Mouse (Mus musculus): ENCODE measurements around the gene Kmt2b. TPM values are rescaled to one million over a fixed set of nuclear protein-coding genes. Genes with fewer than 3 reads are reported as not detected.

Kmt2b gene
- polyA plus RNA-seq, 1 experiment from 2014 or later, result 8.1 TPM

GRCm38 (mm10) chr7:30619202-30619601, 30.7 kb upstream of the Kmt2b start:
- 85% methylated on average over 3 of the region's 3 CpGs for WGBS (ENCODE audit: insufficient replicate concordance)
- no peak overlapping the region for H3K4me3 ChIP-seq (ENCODE audit: low read depth, low read length)
- ATAC-seq (replicated peaks; ENCODE audit: insufficient number of reproducible peaks, low FRiP score, low TSS enrichment), result no peak
- peaks cover 51% of the 10 kb centered on the region for H3K36me3 ChIP-seq (ENCODE audit: control insufficient read depth, insufficient read depth, low read length)
- H3K4me1 ChIP-seq (ENCODE audit: control insufficient read depth, insufficient read depth, low read length), result no peaks in the 10 kb centered on the region
- no peak overlapping the region for H3K9ac ChIP-seq (ENCODE audit: low read depth, low read length)
- H3K4me2 ChIP-seq, result no peak overlapping the region
- H3K27ac ChIP-seq (ENCODE audit: low read depth, low read length), result no peak overlapping the region
- no peaks in the 10 kb centered on the region for H3K9me3 ChIP-seq (replicated peaks; ENCODE audit: control insufficient read depth, low read length)
- no peaks in the 10 kb centered on the region for H3K27me3 ChIP-seq (ENCODE audit: control insufficient read depth, insufficient read depth, low read length)

- H3K9ac ChIP-seq (ENCODE audit: low read depth, low read length), result no peak overlapping the region
Observed at GRCm38 (mm10) chr7:30618658-30619057, 30.1 kb upstream of the Kmt2b start.

GRCm38 (mm10) chr7:30615049-30615760, 26.7 kb upstream of the Kmt2b start:
- H3K36me3 ChIP-seq (ENCODE audit: control insufficient read depth, insufficient read depth, low read length), result peaks cover 34% of the 10 kb centered on the region
- H3K4me1 ChIP-seq (ENCODE audit: control insufficient read depth, insufficient read depth, low read length), result peaks cover 2% of the 10 kb centered on the region; the same call in 1 of the 2 replicates
- no peak overlapping the region for H3K9ac ChIP-seq (ENCODE audit: low read depth, low read length)
- H3K4me2 ChIP-seq, result no peak overlapping the region
- H3K4me3 ChIP-seq (ENCODE audit: low read depth, low read length), result no peak overlapping the region
- H3K9me3 ChIP-seq (replicated peaks; ENCODE audit: control insufficient read depth, low read length), result no peaks in the 10 kb centered on the region
- no peaks in the 10 kb centered on the region for H3K27me3 ChIP-seq (ENCODE audit: control insufficient read depth, insufficient read depth, low read length)
- no peak overlapping the region for H3K27ac ChIP-seq (ENCODE audit: low read depth, low read length)
- 56% methylated on average over 5 of the region's 5 CpGs for WGBS (ENCODE audit: insufficient replicate concordance)
- ATAC-seq (replicated peaks; ENCODE audit: insufficient number of reproducible peaks, low FRiP score, low TSS enrichment), result no peak

More at GRCm38 (mm10) chr7:30618658-30619057, 30.1 kb upstream of the Kmt2b start:
- H3K27me3 ChIP-seq (ENCODE audit: control insufficient read depth, insufficient read depth, low read length), result no peaks in the 10 kb centered on the region
- no peak for ATAC-seq (replicated peaks; ENCODE audit: insufficient number of reproducible peaks, low FRiP score, low TSS enrichment)
- peaks cover 48% of the 10 kb centered on the region for H3K36me3 ChIP-seq (ENCODE audit: control insufficient read depth, insufficient read depth, low read length)
- H3K9me3 ChIP-seq (replicated peaks; ENCODE audit: control insufficient read depth, low read length), result no peaks in the 10 kb centered on the region
- H3K4me2 ChIP-seq, result no peak overlapping the region
- H3K4me3 ChIP-seq (ENCODE audit: low read depth, low read length), result no peak overlapping the region
- H3K4me1 ChIP-seq (ENCODE audit: control insufficient read depth, insufficient read depth, low read length), result no peaks in the 10 kb centered on the region
- 94% methylated on average over 9 of the region's 9 CpGs for WGBS (ENCODE audit: insufficient replicate concordance)
- H3K27ac ChIP-seq (ENCODE audit: low read depth, low read length), result no peak overlapping the region

GRCm38 (mm10) chr7:30614454-30614853, 25.9 kb upstream of the Kmt2b start:
- Histone ChIP-seq H3K4me2 (no peak overlapping the region), H3K36me3 (ENCODE audit: control insufficient read depth, insufficient read depth, low read length) (peaks cover 33% of the 10 kb centered on the region), H3K4me3 (ENCODE audit: low read depth, low read length) (no peak overlapping the region), H3K9ac (ENCODE audit: low read depth, low read length) (no peak overlapping the region), H3K4me1 (ENCODE audit: control insufficient read depth, insufficient read depth, low read length) (peaks cover 6% of the 10 kb centered on the region; the same call in 1 of the 2 replicates), H3K27ac (ENCODE audit: low read depth, low read length) (no peak overlapping the region), H3K27me3 (ENCODE audit: control insufficient read depth, insufficient read depth, low read length) (no peaks in the 10 kb centered on the region), H3K9me3 (replicated peaks; ENCODE audit: control insufficient read depth, low read length) (no peaks in the 10 kb centered on the region)
- no peak for ATAC-seq (replicated peaks; ENCODE audit: insufficient number of reproducible peaks, low FRiP score, low TSS enrichment)
- WGBS (ENCODE audit: insufficient replicate concordance), result 67% methylated on average over 2 of the region's 2 CpGs

- peaks cover 6% of the 10 kb centered on the region; the same call in 1 of the 2 replicates for H3K4me1 ChIP-seq (ENCODE audit: control insufficient read depth, insufficient read depth, low read length)
- no peak for ATAC-seq (replicated peaks; ENCODE audit: insufficient number of reproducible peaks, low FRiP score, low TSS enrichment)
- H3K9me3 ChIP-seq (replicated peaks; ENCODE audit: control insufficient read depth, low read length), result no peaks in the 10 kb centered on the region
- 0 out of 2 replicates have a peak, but pooled peaks cover 3% of the 10 kb centered on the region for H3K27me3 ChIP-seq (ENCODE audit: control insufficient read depth, insufficient read depth, low read length)
- H3K4me3 ChIP-seq (ENCODE audit: low read depth, low read length), result no peak overlapping the region
- H3K9ac ChIP-seq (ENCODE audit: low read depth, low read length), result no peak overlapping the region
- 24% methylated on average over 14 of the region's 14 CpGs for WGBS (ENCODE audit: insufficient replicate concordance)
- H3K4me2 ChIP-seq, result no peak overlapping the region
- no peak overlapping the region for H3K27ac ChIP-seq (ENCODE audit: low read depth, low read length)
- peaks cover 26% of the 10 kb centered on the region for H3K36me3 ChIP-seq (ENCODE audit: control insufficient read depth, insufficient read depth, low read length)
Observed at GRCm38 (mm10) chr7:30613529-30614112, 25.1 kb upstream of the Kmt2b start.

- H3K9ac ChIP-seq (ENCODE audit: low read depth, low read length), result no peak within 1 kb of the TSS
- no peak for ATAC-seq (replicated peaks; ENCODE audit: insufficient number of reproducible peaks, low FRiP score, low TSS enrichment)
Observed at GRCm38 (mm10) chr7:30612654-30613402, 24.3 kb upstream of the Kmt2b start, which contains the start of gene Upk1a. Gene Upk1a (minus strand): TSS chr7:30612847.

GRCm38 (mm10) chr7:30610043-30610442, 21.5 kb upstream of the Kmt2b start:
- ATAC-seq (replicated peaks; ENCODE audit: insufficient number of reproducible peaks, low FRiP score, low TSS enrichment), result no peak
- Histone ChIP-seq H3K4me2 (no peak overlapping the region), H3K4me3 (ENCODE audit: low read depth, low read length) (no peak overlapping the region), H3K4me1 (ENCODE audit: control insufficient read depth, insufficient read depth, low read length) (peaks cover 6% of the 10 kb centered on the region; the same call in 1 of the 2 replicates), H3K9ac (ENCODE audit: low read depth, low read length) (no peak overlapping the region), H3K9me3 (replicated peaks; ENCODE audit: control insufficient read depth, low read length) (no peaks in the 10 kb centered on the region), H3K36me3 (ENCODE audit: control insufficient read depth, insufficient read depth, low read length) (no peaks in the 10 kb centered on the region), H3K27me3 (ENCODE audit: control insufficient read depth, insufficient read depth, low read length) (0 out of 2 replicates have a peak, but pooled peaks cover 3% of the 10 kb centered on the region), H3K27ac (ENCODE audit: low read depth, low read length) (no peak overlapping the region)
- 29% methylated on average over 7 of the region's 7 CpGs for WGBS (ENCODE audit: insufficient replicate concordance)

More at GRCm38 (mm10) chr7:30612654-30613402, 24.3 kb upstream of the Kmt2b start, which contains the start of gene Upk1a:
- WGBS (ENCODE audit: insufficient replicate concordance), result 74% methylated on average over 8 of the region's 8 CpGs
- H3K27ac ChIP-seq (ENCODE audit: low read depth, low read length), result no peak within 1 kb of the TSS
- H3K4me1 ChIP-seq (ENCODE audit: control insufficient read depth, insufficient read depth, low read length), result peaks cover 6% of the 10 kb centered on the region; the same call in 1 of the 2 replicates
- no peak within 1 kb of the TSS for H3K4me3 ChIP-seq (ENCODE audit: low read depth, low read length)
- no peak within 1 kb of the TSS for H3K4me2 ChIP-seq
- 0 out of 2 replicates have a peak, but pooled peaks cover 3% of the 10 kb centered on the region for H3K27me3 ChIP-seq (ENCODE audit: control insufficient read depth, insufficient read depth, low read length)
- no peaks in the 10 kb centered on the region for H3K9me3 ChIP-seq (replicated peaks; ENCODE audit: control insufficient read depth, low read length)
- peaks cover 18% of the 10 kb centered on the region for H3K36me3 ChIP-seq (ENCODE audit: control insufficient read depth, insufficient read depth, low read length)

- Histone ChIP-seq H3K4me2 (no peak overlapping the region), H3K9ac (ENCODE audit: low read depth, low read length) (no peak overlapping the region), H3K4me3 (ENCODE audit: low read depth, low read length) (no peak overlapping the region), H3K4me1 (ENCODE audit: control insufficient read depth, insufficient read depth, low read length) (peaks cover 6% of the 10 kb centered on the region; the same call in 1 of the 2 replicates), H3K27ac (ENCODE audit: low read depth, low read length) (no peak overlapping the region), H3K36me3 (ENCODE audit: control insufficient read depth, insufficient read depth, low read length) (no peaks in the 10 kb centered on the region), H3K9me3 (replicated peaks; ENCODE audit: control insufficient read depth, low read length) (no peaks in the 10 kb centered on the region), H3K27me3 (ENCODE audit: control insufficient read depth, insufficient read depth, low read length) (0 out of 2 replicates have a peak, but pooled peaks cover 3% of the 10 kb centered on the region)
- no peak for ATAC-seq (replicated peaks; ENCODE audit: insufficient number of reproducible peaks, low FRiP score, low TSS enrichment)
- 51% methylated on average over 16 of the region's 16 CpGs for WGBS (ENCODE audit: insufficient replicate concordance)
Observed at GRCm38 (mm10) chr7:30608476-30608875, 19.9 kb upstream of the Kmt2b start.

All from heart, embryonic 11.5 days (tissue).